Mouse (Mus musculus): ENCODE measurements around the gene Wnt2b. TPM values are rescaled to one million over a fixed set of nuclear protein-coding genes. Genes with fewer than 3 reads are reported as not detected.

The Wnt2b gene
- polyA plus RNA-seq, 1 experiment from 2014 or later: 0.88 TPM

DNA sequence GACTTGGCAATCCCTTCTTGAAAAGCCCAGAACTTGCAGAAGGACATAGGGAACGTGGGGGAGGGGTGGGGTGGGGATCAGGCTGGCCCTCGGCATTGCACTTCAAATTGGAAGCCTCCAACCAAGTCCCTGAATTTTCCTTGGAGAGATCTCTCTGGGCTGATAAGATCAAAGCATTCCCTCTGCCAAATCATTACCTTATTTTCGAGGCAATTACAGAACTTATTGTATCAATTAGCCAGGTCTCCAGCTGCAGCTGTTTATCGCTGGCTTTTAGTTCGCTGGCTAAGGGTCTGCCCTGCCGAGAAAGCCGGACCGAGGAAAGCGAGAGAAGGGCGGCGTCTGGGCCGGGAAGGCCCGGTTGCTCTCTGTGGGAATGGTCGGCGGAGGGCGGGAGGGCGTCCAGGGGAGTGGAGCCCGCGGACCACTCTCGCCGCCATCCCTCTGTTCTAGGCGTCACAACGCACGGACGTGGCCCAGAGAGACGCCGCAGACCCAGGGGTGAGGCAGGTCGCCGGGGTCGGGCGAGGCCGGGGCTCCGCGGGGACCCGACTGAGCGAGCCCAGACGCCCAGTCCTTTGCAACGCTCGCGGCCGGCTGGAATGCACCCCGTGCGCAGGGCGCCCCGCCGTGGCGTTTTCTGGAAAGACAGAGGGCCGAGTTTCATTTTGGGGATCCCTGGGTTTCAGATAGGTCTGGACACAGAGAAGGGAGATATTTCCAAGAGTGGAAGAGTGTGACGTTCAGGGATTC is 6.0 kb upstream of the Wnt2b start:
- H3K9ac ChIP-seq (replicated peaks; ENCODE audit: low read depth): peak overlapping the region; percentile 58
- ATAC-seq (peak; percentile 88), DNase-seq (ENCODE audit: low spot score) (peak; percentile 87)
- WGBS: under 1% methylated on average over 48 of the region's 49 CpGs
- H3K27me3 ChIP-seq (replicated peaks; ENCODE audit: insufficient read depth, low read length): 0 out of 2 replicates have a peak, but pooled peaks cover 7% of the 10 kb centered on the region
- peak; percentile 89 for TF ChIP-seq CTCF (IDR thresholded peaks at IDR 0.05)
- no peak for TF ChIP-seq EP300 (IDR thresholded peaks at IDR 0.05)
- peak overlapping the region; percentile 51 for H3K4me3 ChIP-seq (ENCODE audit: low read depth, low read length)
- H3K36me3 ChIP-seq (ENCODE audit: insufficient read depth, low read length): no peaks in the 10 kb centered on the region
- no peaks in the 10 kb centered on the region for H3K4me1 ChIP-seq (ENCODE audit: insufficient read depth, low read depth, low read length)
- H3K4me2 ChIP-seq (replicated peaks; ENCODE audit: low read depth, low read length): peak overlapping the region; percentile 70
- peak overlapping the region; percentile 71 for H3K27ac ChIP-seq (ENCODE audit: low read length)
- H3K9me3 ChIP-seq (ENCODE audit: low read length): no peaks in the 10 kb centered on the region

DNA sequence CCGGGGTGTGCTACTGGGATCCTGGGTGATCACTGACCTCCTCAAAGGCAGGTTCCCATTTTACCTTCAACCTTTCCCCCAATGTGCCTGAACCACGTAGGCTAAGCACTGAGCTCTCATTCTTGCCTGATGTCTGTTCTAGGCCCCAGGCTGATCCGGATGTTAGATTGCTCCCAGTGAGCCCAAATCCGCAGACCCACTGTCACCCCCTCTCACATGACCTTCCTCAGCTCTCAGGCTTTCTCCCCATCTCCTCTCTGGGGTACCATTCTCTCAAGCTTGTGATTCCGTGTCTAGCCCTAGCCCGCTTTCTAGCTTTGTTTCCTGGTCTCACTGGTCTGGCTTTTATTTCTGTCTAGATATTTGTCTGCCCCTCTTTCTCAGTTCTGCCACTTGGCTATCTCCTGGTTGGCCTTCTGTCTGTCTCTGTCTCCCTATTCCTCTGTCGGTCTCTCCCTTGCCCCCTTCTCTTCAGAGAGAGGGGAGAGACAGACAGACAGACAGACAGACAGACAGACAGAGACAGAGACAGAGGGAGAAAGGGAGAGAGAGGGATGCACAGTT is 4.4 kb upstream of the Wnt2b start:
- DNase-seq (ENCODE audit: low spot score) (no peak), ATAC-seq (no peak)
- H3K9ac ChIP-seq (replicated peaks; ENCODE audit: low read depth): no peak overlapping the region
- 81% methylated on average over 7 of the region's 7 CpGs for WGBS
- H3K4me2 ChIP-seq (replicated peaks; ENCODE audit: low read depth, low read length): no peak overlapping the region
- H3K4me3 ChIP-seq (ENCODE audit: low read depth, low read length): no peak overlapping the region
- H3K9me3 ChIP-seq (ENCODE audit: low read length): no peaks in the 10 kb centered on the region
- 0 out of 2 replicates have a peak, but pooled peaks cover 9% of the 10 kb centered on the region for H3K27me3 ChIP-seq (replicated peaks; ENCODE audit: insufficient read depth, low read length)
- no peak for TF ChIP-seq CTCF (IDR thresholded peaks at IDR 0.05)
- no peak for TF ChIP-seq EP300 (IDR thresholded peaks at IDR 0.05)
- no peak overlapping the region for H3K27ac ChIP-seq (ENCODE audit: low read length)
- H3K4me1 ChIP-seq (ENCODE audit: insufficient read depth, low read depth, low read length): no peaks in the 10 kb centered on the region
- H3K36me3 ChIP-seq (ENCODE audit: insufficient read depth, low read length): no peaks in the 10 kb centered on the region

DNA sequence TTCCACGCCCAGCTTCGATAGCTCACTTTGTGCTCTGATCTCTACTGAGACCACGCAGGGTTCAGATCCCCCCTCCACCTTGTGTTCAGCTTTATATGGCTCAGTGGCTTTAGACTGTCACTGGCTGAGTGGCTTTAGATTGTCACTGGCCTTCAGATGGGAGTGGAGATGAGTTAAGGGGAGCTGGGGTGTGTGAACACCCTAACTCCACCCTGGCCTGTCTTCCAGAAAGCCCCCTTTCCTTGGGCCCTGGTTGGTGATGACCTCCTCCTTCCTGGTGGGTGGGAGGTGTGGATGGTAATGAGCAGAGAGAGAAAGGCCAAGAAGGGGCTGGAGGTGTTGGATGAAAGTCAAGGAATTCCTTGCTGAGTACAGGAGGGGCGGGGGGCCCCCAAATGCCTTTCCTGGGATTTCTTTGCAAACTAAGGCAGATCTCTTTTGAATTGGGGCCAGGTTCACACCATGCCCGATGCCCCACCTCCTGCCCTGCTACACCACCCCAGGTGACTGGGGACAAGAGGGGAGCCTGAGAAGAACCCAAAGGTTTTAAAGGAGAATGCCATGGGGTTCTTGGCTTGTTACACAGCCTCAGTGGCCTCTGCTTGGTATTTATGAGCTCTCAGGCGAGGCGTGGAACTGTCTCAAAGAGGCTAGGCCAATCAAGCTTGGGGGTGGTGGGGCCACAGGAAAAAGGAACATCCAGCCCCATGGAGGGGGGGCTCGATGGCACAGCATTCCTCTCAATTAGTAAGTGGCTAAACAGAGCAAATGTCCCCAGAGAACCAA is 3.5 kb upstream of the Wnt2b start:
- 66% methylated on average over 8 of the region's 8 CpGs for WGBS
- ATAC-seq (no peak), DNase-seq (ENCODE audit: low spot score) (no peak)
- no peak overlapping the region for H3K27ac ChIP-seq (ENCODE audit: low read length)
- no peak overlapping the region for H3K4me3 ChIP-seq (ENCODE audit: low read depth, low read length)
- H3K9me3 ChIP-seq (ENCODE audit: low read length): no peaks in the 10 kb centered on the region
- no peak overlapping the region for H3K9ac ChIP-seq (replicated peaks; ENCODE audit: low read depth)
- no peaks in the 10 kb centered on the region for H3K4me1 ChIP-seq (ENCODE audit: insufficient read depth, low read depth, low read length)
- no peak for TF ChIP-seq CTCF (IDR thresholded peaks at IDR 0.05)
- no peak for TF ChIP-seq EP300 (IDR thresholded peaks at IDR 0.05)
- no peaks in the 10 kb centered on the region for H3K36me3 ChIP-seq (ENCODE audit: insufficient read depth, low read length)
- H3K4me2 ChIP-seq (replicated peaks; ENCODE audit: low read depth, low read length): no peak overlapping the region
- peaks cover 16% of the 10 kb centered on the region; the same call in 1 of the 2 replicates for H3K27me3 ChIP-seq (replicated peaks; ENCODE audit: insufficient read depth, low read length)

DNA sequence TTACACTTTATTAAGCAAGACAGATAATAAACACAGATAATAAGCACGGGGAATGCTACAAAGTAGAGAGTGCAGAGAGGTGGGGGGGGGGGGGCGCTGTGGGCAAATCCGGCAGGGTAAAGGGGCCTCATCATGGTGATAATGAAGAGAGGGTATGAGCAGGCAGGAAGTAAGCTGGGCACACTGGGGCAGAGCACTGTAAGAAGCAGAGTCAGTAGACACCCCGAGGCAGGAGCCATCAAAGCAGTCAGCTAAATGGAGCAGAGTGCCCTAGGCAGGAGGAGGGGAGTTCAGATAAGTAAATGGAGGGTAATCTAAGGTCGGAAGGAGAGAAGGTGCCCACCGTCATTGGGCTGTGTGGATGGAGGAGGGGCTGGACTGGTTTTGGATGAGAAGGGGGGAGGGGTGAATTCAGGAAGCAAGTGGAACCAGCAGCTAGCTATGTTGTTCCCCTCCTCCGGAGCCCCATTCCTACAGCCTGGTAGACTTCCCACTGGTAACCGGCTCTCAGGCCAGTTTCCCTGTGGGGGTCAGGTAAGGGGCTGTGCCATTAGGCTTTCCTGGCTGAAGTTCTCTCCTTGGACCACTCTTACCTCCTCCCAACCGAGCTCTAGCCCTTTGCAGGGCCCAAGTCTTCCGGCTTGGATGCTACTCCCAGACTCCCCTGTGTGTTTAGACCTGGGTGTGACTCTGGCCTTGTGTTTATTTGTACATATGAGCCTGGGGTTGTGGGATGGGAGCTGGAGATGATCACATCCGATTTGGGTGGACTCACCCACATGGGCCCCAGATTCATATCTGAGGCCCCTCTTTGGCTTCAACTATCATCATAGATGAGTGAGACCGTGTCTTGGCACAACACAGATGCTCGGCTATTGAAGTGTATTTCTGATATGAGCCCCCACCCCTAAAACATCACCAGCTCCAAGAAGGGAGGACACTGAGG is 1.9 kb upstream of the Wnt2b start:
- WGBS: 26% methylated on average over 12 of the region's 13 CpGs
- no peak for ATAC-seq
- Histone ChIP-seq H3K4me3 (ENCODE audit: low read depth, low read length) (no peak overlapping the region), H3K4me1 (ENCODE audit: insufficient read depth, low read depth, low read length) (no peaks in the 10 kb centered on the region), H3K36me3 (ENCODE audit: insufficient read depth, low read length) (no peaks in the 10 kb centered on the region), H3K27me3 (replicated peaks; ENCODE audit: insufficient read depth, low read length) (peaks cover 20% of the 10 kb centered on the region; the same call in 1 of the 2 replicates), H3K27ac (ENCODE audit: low read length) (no peak overlapping the region), H3K9me3 (ENCODE audit: low read length) (no peaks in the 10 kb centered on the region), H3K4me2 (replicated peaks; ENCODE audit: low read depth, low read length) (no peak overlapping the region), H3K9ac (replicated peaks; ENCODE audit: low read depth) (no peak overlapping the region)
- TF ChIP-seq CTCF (IDR thresholded peaks at IDR 0.05) (no peak), EP300 (IDR thresholded peaks at IDR 0.05) (no peak)
- DNase-seq (ENCODE audit: low spot score): no peak

DNA sequence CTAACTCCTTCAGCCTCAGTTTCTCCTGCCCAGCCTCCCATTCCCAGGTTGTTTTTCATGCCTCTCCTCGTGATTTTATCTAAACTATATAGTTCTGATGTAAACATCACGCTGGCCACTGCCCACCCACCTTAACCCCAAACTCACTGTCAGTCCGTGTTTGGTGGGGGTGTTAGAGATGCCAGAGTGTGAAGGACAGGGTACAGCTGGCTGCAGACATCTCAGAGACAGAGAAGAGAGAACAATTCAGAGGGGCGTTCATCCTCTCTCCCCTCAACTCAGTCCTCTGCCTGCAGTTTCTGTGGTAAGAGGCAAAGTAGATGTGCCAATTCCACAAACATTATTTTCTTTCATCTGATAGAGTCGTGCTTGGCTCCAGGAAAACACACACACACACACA is 1.1 kb upstream of the Wnt2b start:
- WGBS: 3% methylated on average over 5 of the region's 5 CpGs
- H3K9me3 ChIP-seq (ENCODE audit: low read length): no peaks in the 10 kb centered on the region
- no peak overlapping the region for H3K4me2 ChIP-seq (replicated peaks; ENCODE audit: low read depth, low read length)
- no peak overlapping the region for H3K27ac ChIP-seq (ENCODE audit: low read length)
- peak overlapping the region; percentile 51; the same call in 1 of the 2 replicates for H3K4me3 ChIP-seq (ENCODE audit: low read depth, low read length)
- H3K36me3 ChIP-seq (ENCODE audit: insufficient read depth, low read length): no peaks in the 10 kb centered on the region
- no peak for TF ChIP-seq EP300 (IDR thresholded peaks at IDR 0.05)
- TF ChIP-seq CTCF (IDR thresholded peaks at IDR 0.05): no peak
- DNase-seq (ENCODE audit: low spot score) (peak; percentile 34), ATAC-seq (no peak)
- no peaks in the 10 kb centered on the region for H3K4me1 ChIP-seq (ENCODE audit: insufficient read depth, low read depth, low read length)
- peaks cover 20% of the 10 kb centered on the region; the same call in 1 of the 2 replicates for H3K27me3 ChIP-seq (replicated peaks; ENCODE audit: insufficient read depth, low read length)
- H3K9ac ChIP-seq (replicated peaks; ENCODE audit: low read depth): no peak overlapping the region

Measured in lung, postnatal 0 days (tissue).